Mouse (Mus musculus): ENCODE measurements around the gene Pitpnm1. TPM values are rescaled to one million over a fixed set of nuclear protein-coding genes. Genes with fewer than 3 reads are reported as not detected.

The Pitpnm1 gene
- polyA plus RNA-seq, 1 experiment from 2014 or later: 21.5 TPM

DNA sequence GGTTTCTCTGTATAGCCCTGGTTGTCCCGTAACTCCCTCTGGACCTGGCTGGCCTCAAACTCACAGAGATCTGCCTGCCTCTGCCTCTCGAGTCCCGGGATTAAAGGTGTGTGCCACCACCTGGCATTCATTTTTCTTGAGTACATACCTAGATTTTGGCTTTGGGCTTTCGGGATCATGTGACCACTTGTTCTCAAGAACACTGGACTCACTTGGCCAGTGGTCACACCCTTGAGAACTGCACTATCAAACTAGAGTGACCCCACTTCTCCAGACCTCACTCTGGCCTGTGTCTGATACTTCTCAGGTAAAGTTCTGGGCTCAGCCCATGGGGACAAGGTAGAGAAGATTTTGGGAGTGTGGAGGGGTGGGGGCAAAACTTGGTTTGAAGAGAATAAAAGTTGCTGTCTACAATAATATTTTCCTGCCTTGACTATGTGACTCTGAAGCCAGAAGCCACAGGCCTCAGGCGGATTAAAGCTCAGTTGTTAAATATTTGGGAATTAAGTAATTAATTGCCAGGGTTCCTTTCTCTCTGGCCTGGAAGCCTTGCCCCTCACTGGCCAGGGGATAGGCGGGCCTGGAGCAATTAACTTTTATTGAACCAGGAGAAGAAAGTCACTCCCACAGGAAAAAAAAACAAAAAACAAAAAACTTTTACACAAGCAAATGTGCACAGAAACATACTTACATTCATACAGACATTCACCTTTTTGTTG lies 26.9 kb upstream of the Pitpnm1 start:
- H3K36me3 ChIP-seq (replicated peaks): no peaks in the 10 kb centered on the region
- no peak overlapping the region for H3K4me2 ChIP-seq
- no peak for ATAC-seq (ENCODE audit: low FRiP score)
- no peaks in the 10 kb centered on the region for H3K9me3 ChIP-seq
- whole genome bisulfite sequencing: 73% methylated on average over 6 of the region's 6 CpGs
- H3K4me3 ChIP-seq (replicated peaks): no peak overlapping the region
- no peak overlapping the region for H3K27ac ChIP-seq
- H3K9ac ChIP-seq: no peak overlapping the region
- H3K4me1 ChIP-seq: no peaks in the 10 kb centered on the region
- H3K27me3 ChIP-seq: no peaks in the 10 kb centered on the region

DNA sequence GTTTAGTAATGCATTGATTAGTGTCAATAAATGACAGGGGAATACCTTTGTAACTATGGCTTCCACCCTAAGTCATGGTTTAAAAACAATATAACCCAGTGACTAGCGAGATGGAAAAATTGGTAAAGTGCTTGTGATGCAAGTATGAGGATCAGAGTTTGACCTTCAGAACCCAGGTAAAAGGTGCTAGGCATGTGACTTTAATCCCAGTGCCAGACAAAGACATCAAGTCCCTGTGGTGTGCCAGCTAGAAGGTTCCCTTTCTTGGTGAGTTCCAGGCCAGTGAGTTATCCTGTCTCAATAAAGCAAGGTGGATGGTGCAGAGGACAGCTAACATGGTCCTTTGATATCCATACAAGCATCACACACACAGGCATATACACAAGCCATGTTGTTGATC lies 24.3 kb upstream of the Pitpnm1 start:
- Histone ChIP-seq H3K9ac (no peak overlapping the region), H3K4me2 (no peak overlapping the region), H3K27me3 (no peaks in the 10 kb centered on the region), H3K27ac (no peak overlapping the region), H3K9me3 (no peaks in the 10 kb centered on the region), H3K4me1 (no peaks in the 10 kb centered on the region), H3K36me3 (replicated peaks) (no peaks in the 10 kb centered on the region), H3K4me3 (replicated peaks) (no peak overlapping the region)
- WGBS: 86% methylated on average over 1 of the region's 1 CpGs
- ATAC-seq (ENCODE audit: low FRiP score): no peak

DNA sequence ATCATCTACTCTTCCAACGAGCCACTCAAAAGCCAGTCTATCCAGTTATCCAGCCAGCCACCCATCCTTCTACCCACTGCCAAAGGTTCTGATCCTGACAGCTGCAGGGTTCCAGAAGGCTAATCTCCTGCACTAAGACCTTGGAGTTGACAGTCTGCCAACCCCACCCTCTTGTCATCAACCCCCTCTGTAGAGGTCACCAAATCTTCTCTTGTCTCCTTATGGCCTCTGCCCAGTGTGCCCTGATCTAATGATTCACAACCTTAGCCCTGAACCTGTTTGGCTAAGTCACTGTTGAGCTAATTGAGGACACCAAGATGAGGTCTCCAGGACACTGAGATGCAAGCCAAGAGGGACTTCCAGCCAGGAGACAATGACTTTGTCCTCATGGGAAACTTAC lies 20.2 kb upstream of the Pitpnm1 start:
- H3K36me3 ChIP-seq (replicated peaks): no peaks in the 10 kb centered on the region
- no peaks in the 10 kb centered on the region for H3K4me1 ChIP-seq
- no peak overlapping the region for H3K27ac ChIP-seq
- WGBS: 77% methylated on average over 1 of the region's 1 CpGs
- H3K9ac ChIP-seq: no peak overlapping the region
- peaks cover 8% of the 10 kb centered on the region; the same call in 1 of the 2 replicates for H3K27me3 ChIP-seq
- H3K4me3 ChIP-seq (replicated peaks): no peak overlapping the region
- no peaks in the 10 kb centered on the region for H3K9me3 ChIP-seq
- ATAC-seq (ENCODE audit: low FRiP score): no peak
- H3K4me2 ChIP-seq: no peak overlapping the region

- 73% methylated on average over 8 of the region's 8 CpGs for WGBS
- Histone ChIP-seq H3K4me2 (no peak overlapping the region), H3K36me3 (replicated peaks) (no peaks in the 10 kb centered on the region), H3K4me1 (no peaks in the 10 kb centered on the region), H3K27me3 (peaks cover 8% of the 10 kb centered on the region; the same call in 1 of the 2 replicates), H3K9ac (no peak overlapping the region), H3K9me3 (no peaks in the 10 kb centered on the region), H3K27ac (no peak overlapping the region), H3K4me3 (replicated peaks) (no peak overlapping the region)
- ATAC-seq (ENCODE audit: low FRiP score): no peak
Observed at GRCm38 (mm10) chr19:4080511-4081009, 19.2 kb upstream of the Pitpnm1 start.

DNA sequence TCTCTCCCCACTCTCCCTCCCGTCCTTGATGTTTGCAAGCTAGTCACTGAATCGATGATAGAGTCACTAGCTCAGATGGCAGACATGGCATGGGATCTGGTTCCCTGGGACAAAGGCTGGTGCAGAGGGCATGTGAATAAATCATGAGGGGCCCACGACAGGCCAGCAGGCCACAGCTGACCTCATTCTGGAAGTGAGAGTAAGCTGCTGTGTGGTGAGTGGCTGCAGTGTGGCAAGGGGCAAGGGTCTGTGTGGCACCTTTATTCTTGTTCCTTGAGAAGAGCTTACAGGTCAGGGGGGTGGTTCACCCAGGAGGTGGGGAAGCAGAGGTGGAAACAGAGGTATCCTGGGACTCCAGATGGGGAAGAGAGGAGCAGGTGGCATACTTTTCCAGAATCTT lies 18.4 kb upstream of the Pitpnm1 start, which contains the start of gene Cabp2:
Gene Cabp2, plus strand, starts transcription at position 185 of the 400 bp plus-strand sequence.
- no peak within 1 kb of the TSS for H3K27ac ChIP-seq
- no peaks in the 10 kb centered on the region for H3K9me3 ChIP-seq
- no peaks in the 10 kb centered on the region for H3K36me3 ChIP-seq (replicated peaks)
- H3K4me1 ChIP-seq: no peaks in the 10 kb centered on the region
- ATAC-seq (ENCODE audit: low FRiP score): no peak
- H3K4me2 ChIP-seq: no peak within 1 kb of the TSS
- H3K27me3 ChIP-seq: peaks cover 8% of the 10 kb centered on the region; the same call in 1 of the 2 replicates
- WGBS: 61% methylated on average over 3 of the region's 3 CpGs
- H3K4me3 ChIP-seq (replicated peaks): no peak within 1 kb of the TSS
- H3K9ac ChIP-seq: no peak within 1 kb of the TSS

- H3K9me3 ChIP-seq: no peaks in the 10 kb centered on the region
- H3K4me1 ChIP-seq: no peaks in the 10 kb centered on the region
- H3K9ac ChIP-seq: no peak overlapping the region
- H3K36me3 ChIP-seq (replicated peaks): no peaks in the 10 kb centered on the region
- ATAC-seq (ENCODE audit: low FRiP score): no peak
- no peak overlapping the region for H3K4me2 ChIP-seq
- peaks cover 8% of the 10 kb centered on the region; the same call in 1 of the 2 replicates for H3K27me3 ChIP-seq
- 87% methylated on average over 11 of the region's 11 CpGs for WGBS
- H3K4me3 ChIP-seq (replicated peaks): no peak overlapping the region
- no peak overlapping the region for H3K27ac ChIP-seq
Observed at GRCm38 (mm10) chr19:4082219-4082965, 17.4 kb upstream of the Pitpnm1 start.

GRCm38 (mm10) chr19:4083316-4083715 lies 16.5 kb upstream of the Pitpnm1 start:
- no peak for ATAC-seq (ENCODE audit: low FRiP score)
- no peaks in the 10 kb centered on the region for H3K36me3 ChIP-seq (replicated peaks)
- peaks cover 8% of the 10 kb centered on the region; the same call in 1 of the 2 replicates for H3K27me3 ChIP-seq
- no peaks in the 10 kb centered on the region for H3K9me3 ChIP-seq
- no peak overlapping the region for H3K4me3 ChIP-seq (replicated peaks)
- no peak overlapping the region for H3K27ac ChIP-seq
- no peak overlapping the region for H3K4me2 ChIP-seq
- 72% methylated on average over 7 of the region's 7 CpGs for WGBS
- H3K4me1 ChIP-seq: no peaks in the 10 kb centered on the region
- no peak overlapping the region for H3K9ac ChIP-seq

- Histone ChIP-seq H3K4me1 (no peaks in the 10 kb centered on the region), H3K27ac (no peak overlapping the region), H3K4me2 (no peak overlapping the region), H3K9me3 (no peaks in the 10 kb centered on the region), H3K4me3 (replicated peaks) (no peak overlapping the region), H3K36me3 (replicated peaks) (no peaks in the 10 kb centered on the region), H3K27me3 (peaks cover 8% of the 10 kb centered on the region; the same call in 1 of the 2 replicates), H3K9ac (no peak overlapping the region)
- WGBS: 37% methylated on average over 8 of the region's 8 CpGs
- no peak for ATAC-seq (ENCODE audit: low FRiP score)
Observed at GRCm38 (mm10) chr19:4083826-4084225, 16.0 kb upstream of the Pitpnm1 start.

GRCm38 (mm10) chr19:4084984-4085383 lies 14.8 kb upstream of the Pitpnm1 start:
- no peak overlapping the region for H3K27ac ChIP-seq
- H3K9ac ChIP-seq: no peak overlapping the region
- H3K36me3 ChIP-seq (replicated peaks): no peaks in the 10 kb centered on the region
- no peak overlapping the region for H3K4me3 ChIP-seq (replicated peaks)
- H3K4me2 ChIP-seq: no peak overlapping the region
- 93% methylated on average over 1 of the region's 1 CpGs for WGBS
- no peaks in the 10 kb centered on the region for H3K4me1 ChIP-seq
- H3K27me3 ChIP-seq: peaks cover 14% of the 10 kb centered on the region; the same call in 1 of the 2 replicates
- no peaks in the 10 kb centered on the region for H3K9me3 ChIP-seq
- no peak for ATAC-seq (ENCODE audit: low FRiP score)

DNA sequence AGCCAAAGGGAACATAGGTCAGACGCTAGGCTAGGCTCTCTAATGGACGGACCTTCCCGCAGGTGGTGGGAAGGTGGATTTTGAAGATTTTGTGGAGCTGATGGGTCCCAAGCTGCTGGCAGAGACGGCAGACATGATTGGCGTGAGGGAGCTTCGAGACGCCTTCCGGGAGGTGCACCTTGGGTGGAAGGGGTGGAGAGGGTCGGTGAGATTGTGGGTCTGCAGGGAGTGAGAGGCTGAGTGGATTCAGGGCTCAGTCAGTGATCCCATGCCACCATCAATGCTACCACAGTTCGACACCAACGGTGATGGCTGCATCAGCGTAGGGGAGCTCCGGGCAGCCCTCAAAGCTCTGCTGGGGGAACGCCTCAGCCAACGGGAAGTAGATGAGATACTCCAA lies 13.6 kb upstream of the Pitpnm1 start:
- H3K9ac ChIP-seq: no peak overlapping the region
- H3K27me3 ChIP-seq: peaks cover 18% of the 10 kb centered on the region; the same call in 1 of the 2 replicates
- 91% methylated on average over 15 of the region's 15 CpGs for WGBS
- no peak overlapping the region for H3K4me3 ChIP-seq (replicated peaks)
- H3K4me1 ChIP-seq: no peaks in the 10 kb centered on the region
- H3K9me3 ChIP-seq: no peaks in the 10 kb centered on the region
- no peaks in the 10 kb centered on the region for H3K36me3 ChIP-seq (replicated peaks)
- H3K27ac ChIP-seq: no peak overlapping the region
- ATAC-seq (ENCODE audit: low FRiP score): no peak
- H3K4me2 ChIP-seq: no peak overlapping the region

DNA sequence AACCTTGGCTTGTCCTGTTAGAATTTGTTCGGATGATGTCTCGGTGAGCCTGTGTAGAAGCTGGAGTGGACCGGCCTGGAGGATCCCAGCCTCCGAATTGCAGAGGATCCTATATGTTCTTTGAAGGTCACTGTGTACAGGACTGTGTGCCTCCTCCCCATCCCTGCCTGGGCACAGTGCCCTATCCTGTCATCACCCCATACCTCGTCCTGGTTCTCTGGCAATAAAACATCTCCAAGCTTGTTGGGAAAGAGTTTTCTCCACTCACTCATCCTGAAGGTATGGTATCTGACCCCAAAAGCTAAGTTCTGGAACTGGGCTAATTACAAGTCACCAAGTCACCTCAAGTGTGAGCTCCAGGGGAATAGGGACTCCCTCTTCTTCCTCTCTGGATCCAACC lies 12.7 kb upstream of the Pitpnm1 start:
- no peak overlapping the region for H3K4me2 ChIP-seq
- H3K27ac ChIP-seq: no peak overlapping the region
- H3K4me1 ChIP-seq: no peaks in the 10 kb centered on the region
- peaks cover 18% of the 10 kb centered on the region; the same call in 1 of the 2 replicates for H3K27me3 ChIP-seq
- H3K9me3 ChIP-seq: no peaks in the 10 kb centered on the region
- no peak for ATAC-seq (ENCODE audit: low FRiP score)
- H3K36me3 ChIP-seq (replicated peaks): no peaks in the 10 kb centered on the region
- WGBS: 93% methylated on average over 5 of the region's 5 CpGs
- no peak overlapping the region for H3K9ac ChIP-seq
- no peak overlapping the region for H3K4me3 ChIP-seq (replicated peaks)

DNA sequence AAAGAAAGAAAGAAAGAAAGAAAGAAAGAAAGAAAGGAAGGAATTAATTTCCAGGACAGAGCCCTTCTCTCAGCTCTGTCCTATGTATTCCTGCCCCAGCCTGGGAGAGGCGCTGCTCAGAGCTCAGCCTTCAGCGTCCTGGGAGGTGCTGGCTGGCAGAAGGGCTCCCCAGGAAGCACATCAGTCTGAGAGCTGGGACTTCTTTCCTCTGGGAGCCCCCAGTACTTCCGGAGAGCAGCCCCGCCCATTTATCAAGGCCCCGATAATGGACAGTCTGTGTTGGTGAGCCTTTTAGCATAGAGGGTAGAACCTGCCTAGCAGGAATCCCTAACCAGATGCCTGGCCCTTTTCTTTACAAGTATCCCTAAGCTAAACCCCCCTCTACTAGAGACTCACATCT lies 11.7 kb upstream of the Pitpnm1 start:
- ATAC-seq (ENCODE audit: low FRiP score): no peak
- H3K9ac ChIP-seq: no peak overlapping the region
- no peak overlapping the region for H3K4me2 ChIP-seq
- peaks cover 18% of the 10 kb centered on the region; the same call in 1 of the 2 replicates for H3K27me3 ChIP-seq
- no peak overlapping the region for H3K4me3 ChIP-seq (replicated peaks)
- 57% methylated on average over 5 of the region's 5 CpGs for WGBS
- H3K27ac ChIP-seq: no peak overlapping the region
- no peaks in the 10 kb centered on the region for H3K9me3 ChIP-seq
- no peaks in the 10 kb centered on the region for H3K36me3 ChIP-seq (replicated peaks)
- no peaks in the 10 kb centered on the region for H3K4me1 ChIP-seq

Measured in forebrain, embryonic 12.5 days (tissue).